Mouse (Mus musculus) limb, embryonic 14.5 days (tissue): Measurements from ENCODE around the gene Il2ra. TPM values are rescaled to one million over a fixed set of nuclear protein-coding genes. Genes with fewer than 3 reads are reported as not detected.

ENCODE experiments used
- ATAC-seq: fragments of 200-750 bp; cut with Nextera tagmentation; 2 replicates; pipeline ENCODE4 v1.8.0; 2017; ENCODE audit warnings: low read depth, moderate number of reproducible peaks, moderate TSS enrichment; ENCODE audit not compliant: low FRiP score
- DNase-seq: peaks from one replicate; pipeline ENCODE4 v3.0.0-alpha.2; 2015; ENCODE audit warnings: low spot score
- H3K27ac ChIP-seq: fragments of 300-500 bp; sonication (generic); replicated peaks from 2 replicates; pipeline ENCODE4 v1.5.1; 2014; ENCODE audit warnings: low read depth, mild to moderate bottlenecking, low read length, moderate library complexity, mixed read lengths
- H3K27me3 ChIP-seq: fragments of 300-500 bp; sonication (generic); 2 replicates; pipeline ENCODE4 v1.6.1; 2014; ENCODE audit warnings: low read length, mixed read lengths; ENCODE audit not compliant: control insufficient read depth, insufficient read depth
- H3K36me3 ChIP-seq: fragments of 300-500 bp; sonication (generic); 2 replicates; pipeline ENCODE4 v1.6.1; 2014; ENCODE audit warnings: mild to moderate bottlenecking, low read length, moderate library complexity, mixed read lengths; ENCODE audit not compliant: control insufficient read depth, insufficient read depth
- H3K4me1 ChIP-seq: fragments of 300-500 bp; sonication (generic); 2 replicates; pipeline ENCODE4 v1.6.1; 2014; ENCODE audit warnings: antibody characterized with exemption, low read length, mixed read lengths; ENCODE audit not compliant: control insufficient read depth, insufficient read depth
- H3K4me2 ChIP-seq: fragments of 300-500 bp; sonication (generic); replicated peaks from 2 replicates; pipeline ENCODE4 v1.6.1; 2014; ENCODE audit warnings: low read depth, mild to moderate bottlenecking, low read length, moderate library complexity; ENCODE audit not compliant: severe bottlenecking
- H3K4me3 ChIP-seq: fragments of 300-500 bp; sonication (generic); replicated peaks from 2 replicates; pipeline ENCODE4 v1.5.1; 2014; ENCODE audit warnings: low read length
- H3K9ac ChIP-seq: fragments of 300-500 bp; sonication (generic); 2 replicates; pipeline ENCODE4 v1.6.1; 2014; ENCODE audit warnings: mild to moderate bottlenecking, low read depth, low read length, moderate library complexity; ENCODE audit not compliant: severe bottlenecking
- H3K9me3 ChIP-seq: fragments of 300-500 bp; sonication (generic); 2 replicates; pipeline ENCODE4 v1.6.1; 2016; ENCODE audit warnings: low read length; ENCODE audit not compliant: control insufficient read depth
- POLR2A ChIP-seq: fragments of 200-500 bp; IDR thresholded peaks from 2 replicates; pipeline ENCODE4 v1.8.0; 2012; ENCODE audit warnings: inconsistent platforms, mild to moderate bottlenecking, moderate library complexity, borderline replicate concordance; ENCODE audit not compliant: insufficient read depth, insufficient read length; ENCODE audit errors: extremely low read depth
- WGBS: fragments of 180-500 bp; shearing (Covaris S2); extraction: QIAGEN DNeasy Blood & Tissue Kit; methylation state at CpG from one replicate; pipeline ENCODE4 v1.1.7; 2014; 5-methylcytosine and 5-hydroxymethylcytosine counted together
- polyA plus RNA-seq, 2 experiments: library from polyadenylated mRNA; depleted of rRNA in 1 of 2; stranded (reverse) in 1 of 2; unstranded in 1 of 2; fragments of >200 nt; fragmentation: Nextera tagmentation in 1 of 2; extraction: Ambion mirVana in 1 of 2; gene quantifications; 2 replicates each; pipeline versions ENCODE4 v1.2.1 to v1.2.3; 2012 to 2014

The Il2ra gene
- polyA plus RNA-seq, 2 experiments = not detected

DNA sequence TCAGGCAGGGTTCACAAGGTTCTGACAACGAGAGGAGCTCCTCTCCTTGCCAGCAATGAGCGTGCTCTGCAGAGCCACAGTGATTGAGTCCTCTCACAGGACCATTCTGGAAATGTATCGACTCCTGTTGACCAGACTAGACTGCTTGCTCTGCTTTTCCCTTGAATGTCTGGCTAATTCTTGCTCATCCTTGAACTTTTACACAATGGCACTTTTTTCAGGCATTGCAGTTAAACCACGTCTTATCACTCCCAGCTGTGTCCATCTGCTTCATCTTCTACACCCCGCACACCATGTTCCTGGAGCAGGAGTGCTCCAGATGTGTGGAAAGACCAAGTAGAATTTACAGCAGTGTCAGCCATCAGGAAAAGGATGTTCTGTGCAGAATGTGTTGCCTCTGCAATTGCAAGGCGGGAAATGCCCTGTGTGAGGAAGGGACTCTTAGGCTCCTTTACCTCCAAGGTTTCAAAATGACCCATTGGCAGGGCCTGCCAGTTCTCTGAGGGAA lies 69.9 kb downstream of the Il2ra start:
- no peak overlapping the region for H3K9ac ChIP-seq
- no peaks in the 10 kb centered on the region for H3K9me3 ChIP-seq
- no peak overlapping the region for H3K4me2 ChIP-seq
- no peak overlapping the region for H3K27ac ChIP-seq
- TF ChIP-seq POLR2A = no peak
- ATAC-seq = no peak
- no peaks in the 10 kb centered on the region for H3K36me3 ChIP-seq
- H3K27me3 ChIP-seq = no peaks in the 10 kb centered on the region
- H3K4me1 ChIP-seq = no peaks in the 10 kb centered on the region
- 75% methylated on average over 6 of the region's 6 CpGs for WGBS
- H3K4me3 ChIP-seq = no peak overlapping the region
- DNase-seq = no peak

DNA sequence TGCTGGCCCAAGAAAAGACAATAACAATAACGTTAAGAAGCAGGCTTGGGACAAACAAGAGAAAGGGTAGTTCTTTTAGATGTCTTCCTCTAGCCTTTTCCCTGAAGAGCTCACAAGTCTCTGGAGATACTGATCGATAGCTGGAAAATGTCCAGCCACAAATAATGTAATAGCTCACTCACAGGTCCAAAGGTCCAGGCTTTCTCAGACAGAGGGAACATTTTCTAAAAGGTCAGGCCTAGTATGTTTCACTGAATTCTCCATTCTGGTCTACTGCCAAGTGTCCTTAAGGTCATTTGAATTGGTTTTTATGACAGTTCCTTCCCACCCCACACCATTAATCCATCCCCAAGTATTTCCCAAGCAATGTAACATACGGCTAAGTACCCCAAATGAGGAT lies 70.4 kb downstream of the Il2ra start:
- ATAC-seq (no peak), DNase-seq (no peak)
- H3K4me3 ChIP-seq = no peak overlapping the region
- no peaks in the 10 kb centered on the region for H3K9me3 ChIP-seq
- no peaks in the 10 kb centered on the region for H3K36me3 ChIP-seq
- no peaks in the 10 kb centered on the region for H3K27me3 ChIP-seq
- no peaks in the 10 kb centered on the region for H3K4me1 ChIP-seq
- no peak overlapping the region for H3K27ac ChIP-seq
- 72% methylated on average over 3 of the region's 3 CpGs for WGBS
- no peak overlapping the region for H3K4me2 ChIP-seq
- no peak for TF ChIP-seq POLR2A
- H3K9ac ChIP-seq = no peak overlapping the region

DNA sequence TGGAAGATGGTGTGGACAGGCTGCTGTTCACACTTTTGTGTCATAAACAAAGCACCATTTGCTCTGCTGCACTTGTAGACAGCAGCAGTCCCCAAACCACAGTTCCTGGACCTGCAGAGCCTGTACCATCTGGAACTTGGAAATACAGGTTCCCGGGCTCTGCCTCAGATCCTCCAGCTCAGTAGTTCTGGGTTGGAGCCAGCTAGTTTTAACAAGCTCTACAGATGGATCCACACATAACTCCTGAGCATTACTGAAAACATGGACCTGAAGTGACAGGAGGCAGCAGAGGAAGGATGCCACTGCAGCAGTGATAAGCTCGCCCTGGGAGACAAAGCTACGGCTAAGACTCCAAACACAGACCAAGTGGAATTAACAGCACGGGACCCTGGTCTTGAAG lies 71.9 kb downstream of the Il2ra start:
- H3K4me1 ChIP-seq = no peaks in the 10 kb centered on the region
- no peaks in the 10 kb centered on the region for H3K27me3 ChIP-seq
- DNase-seq (no peak), ATAC-seq (no peak)
- WGBS = 80% methylated on average over 4 of the region's 4 CpGs
- no peaks in the 10 kb centered on the region for H3K9me3 ChIP-seq
- H3K27ac ChIP-seq = no peak overlapping the region
- H3K4me2 ChIP-seq = no peak overlapping the region
- no peak overlapping the region for H3K9ac ChIP-seq
- H3K4me3 ChIP-seq = no peak overlapping the region
- no peaks in the 10 kb centered on the region for H3K36me3 ChIP-seq
- TF ChIP-seq POLR2A = no peak

DNA sequence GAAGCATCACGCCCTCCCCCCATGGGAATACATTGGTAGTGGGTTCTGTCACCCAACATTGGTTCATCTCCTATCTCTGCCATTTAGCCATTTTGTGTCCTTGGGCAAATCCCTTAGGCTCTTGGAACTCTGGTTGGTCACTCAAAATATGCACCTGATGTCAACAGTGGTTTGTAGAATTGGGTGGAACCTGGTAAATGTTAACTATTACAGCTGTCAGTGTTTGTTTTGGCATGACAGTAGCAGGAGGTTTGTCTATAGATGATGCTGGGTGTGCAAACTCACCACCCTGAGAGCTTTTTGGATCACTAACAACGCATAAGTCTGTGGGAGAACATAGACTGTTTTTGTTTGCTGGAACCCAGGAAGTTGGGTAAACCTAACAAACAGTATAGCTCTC lies 76.0 kb downstream of the Il2ra start:
- H3K27me3 ChIP-seq = no peaks in the 10 kb centered on the region
- H3K36me3 ChIP-seq = no peaks in the 10 kb centered on the region
- no peak for DNase-seq
- no peak overlapping the region for H3K4me2 ChIP-seq
- WGBS = 82% methylated on average over 2 of the region's 2 CpGs
- H3K9ac ChIP-seq = no peak overlapping the region
- H3K9me3 ChIP-seq = no peaks in the 10 kb centered on the region
- TF ChIP-seq POLR2A = no peak
- no peak overlapping the region for H3K27ac ChIP-seq
- H3K4me1 ChIP-seq = no peaks in the 10 kb centered on the region
- H3K4me3 ChIP-seq = no peak overlapping the region
- no peak for ATAC-seq

DNA sequence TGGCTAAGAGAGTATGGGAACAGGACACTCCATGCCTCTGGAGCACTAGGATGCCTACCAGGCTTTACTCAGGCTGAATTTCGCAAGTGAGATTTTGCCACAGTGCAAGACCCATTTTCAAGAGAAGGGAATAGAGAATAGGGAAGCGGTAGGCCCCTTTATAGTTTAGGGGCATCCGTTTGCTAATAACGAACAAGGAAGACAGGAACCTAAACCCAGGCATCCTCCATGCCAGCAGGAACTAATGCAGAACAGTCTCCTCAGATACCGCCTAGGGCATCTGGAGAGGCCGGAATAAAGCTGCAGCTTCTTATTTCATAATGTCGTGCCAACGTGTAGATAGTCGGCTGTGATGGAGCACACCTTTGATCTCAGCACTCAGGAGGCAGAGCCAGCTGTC lies 80.0 kb downstream of the Il2ra start:
- Histone ChIP-seq H3K9ac (no peak overlapping the region), H3K4me2 (no peak overlapping the region), H3K27ac (no peak overlapping the region), H3K4me3 (no peak overlapping the region), H3K36me3 (no peaks in the 10 kb centered on the region), H3K27me3 (no peaks in the 10 kb centered on the region), H3K4me1 (no peaks in the 10 kb centered on the region), H3K9me3 (no peaks in the 10 kb centered on the region)
- 69% methylated on average over 9 of the region's 9 CpGs for WGBS
- ATAC-seq (no peak), DNase-seq (no peak)
- no peak for TF ChIP-seq POLR2A

DNA sequence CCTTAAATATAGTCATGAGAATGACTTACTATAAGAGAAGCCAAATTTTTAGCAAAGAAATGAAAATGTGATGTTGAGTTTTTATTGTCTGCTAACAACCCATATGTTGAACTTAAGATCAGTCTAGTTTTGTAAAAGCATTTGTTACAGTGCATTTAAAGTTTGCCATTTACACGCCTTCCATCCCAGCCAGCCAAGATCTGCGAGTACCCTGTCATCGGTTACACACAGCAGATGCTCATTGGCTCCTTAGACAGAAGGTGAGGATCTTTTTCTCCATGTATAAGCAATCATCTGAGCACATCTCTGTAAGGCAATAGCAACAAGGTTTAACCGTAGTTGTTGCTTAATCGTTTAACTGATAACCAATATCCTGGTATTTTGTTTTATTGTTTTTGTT lies 85.0 kb downstream of the Il2ra start:
- no peak overlapping the region for H3K9ac ChIP-seq
- H3K36me3 ChIP-seq = no peaks in the 10 kb centered on the region
- H3K4me1 ChIP-seq = no peaks in the 10 kb centered on the region
- H3K4me2 ChIP-seq = no peak overlapping the region
- H3K27me3 ChIP-seq = no peaks in the 10 kb centered on the region
- 91% methylated on average over 5 of the region's 5 CpGs for WGBS
- no peak overlapping the region for H3K4me3 ChIP-seq
- ATAC-seq (no peak), DNase-seq (no peak)
- H3K27ac ChIP-seq = no peak overlapping the region
- no peaks in the 10 kb centered on the region for H3K9me3 ChIP-seq
- no peak for TF ChIP-seq POLR2A
